Mouse (Mus musculus): Measurements from ENCODE around the gene Commd7.

GRCm38 (mm10) chr2:153583641-153584049 is 48.9 kb downstream of the Commd7 start:
- TF ChIP-seq CTCF (IDR thresholded peaks at IDR 0.05; ENCODE audit: low read depth) (no peak), EP300 (IDR thresholded peaks at IDR 0.05; ENCODE audit: low read depth) (no peak)

Measured in heart, postnatal 0 days (tissue).